Mouse (Mus musculus) telencephalon, adult 2 months (tissue): ENCODE measurements around the gene Lyst.

Experiments used
- DNase-seq: peaks from one replicate; pipeline ENCODE4 v3.0.0-alpha.2; 2011; ENCODE audit warnings: low read depth, low spot score

Gene Lyst

DNA sequence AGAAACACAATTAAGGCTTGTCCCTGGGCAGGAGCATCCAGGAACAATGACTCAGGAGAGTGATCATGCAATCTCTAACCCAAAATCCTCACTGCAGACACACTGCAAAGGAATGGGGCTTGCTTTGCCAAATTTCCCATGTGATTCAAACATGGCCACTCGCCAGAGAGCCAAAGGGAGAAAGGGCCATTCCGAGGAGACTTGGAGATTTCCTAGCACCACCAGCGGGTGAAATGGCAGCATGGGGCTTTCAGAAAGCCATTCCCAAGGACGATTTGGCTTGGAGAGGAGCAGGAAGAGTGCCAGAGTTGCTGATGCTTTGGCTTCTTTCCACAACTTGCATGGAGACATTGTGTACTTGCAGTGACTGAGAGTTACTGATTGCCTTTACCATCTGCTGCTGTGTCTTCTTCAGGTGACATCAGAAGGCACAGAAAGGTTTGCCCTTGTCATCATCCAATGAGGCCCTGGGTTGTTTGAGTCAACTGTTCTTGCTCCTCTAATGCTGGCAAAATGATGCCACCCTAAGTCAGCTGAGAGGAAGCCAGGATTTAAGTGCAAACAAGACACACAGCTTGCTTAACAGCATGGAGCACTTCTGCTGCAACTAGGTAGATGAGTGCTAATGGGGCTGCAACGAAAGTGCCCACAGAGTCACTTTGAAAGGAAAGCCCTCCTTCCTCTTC is 16.5 kb upstream of the Lyst start:
- DNase-seq: no peak

DNA sequence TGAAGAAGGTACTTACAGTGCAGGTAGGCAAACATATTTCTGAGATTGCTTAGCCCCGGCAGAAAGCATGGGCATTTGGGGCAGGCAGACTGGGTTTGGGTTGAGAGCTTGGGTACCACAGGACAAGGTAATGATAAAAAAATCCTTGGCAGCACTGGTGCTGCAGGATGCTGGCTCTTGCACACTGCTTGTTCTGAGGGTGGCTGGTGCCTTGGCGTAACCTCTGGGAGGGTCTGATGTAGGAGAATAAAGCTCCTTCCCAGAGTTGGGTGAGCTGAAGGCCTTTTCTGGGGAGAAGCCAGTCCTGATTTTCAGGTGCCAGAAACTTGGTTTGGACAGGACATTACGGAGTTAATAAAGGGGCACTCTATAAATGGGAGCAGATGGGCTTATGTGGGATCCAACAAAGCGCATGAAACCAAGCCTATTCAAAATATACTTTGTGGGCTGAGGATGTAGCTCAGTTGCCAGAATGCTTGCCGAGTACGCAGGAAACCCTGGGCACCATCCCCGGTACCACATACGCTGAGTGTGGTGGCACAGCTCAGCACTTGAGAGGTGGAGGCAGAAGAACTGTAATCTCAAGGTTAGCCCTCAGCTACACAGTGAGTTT is 15.8 kb upstream of the Lyst start:
- DNase-seq: peak; percentile 78

DNA sequence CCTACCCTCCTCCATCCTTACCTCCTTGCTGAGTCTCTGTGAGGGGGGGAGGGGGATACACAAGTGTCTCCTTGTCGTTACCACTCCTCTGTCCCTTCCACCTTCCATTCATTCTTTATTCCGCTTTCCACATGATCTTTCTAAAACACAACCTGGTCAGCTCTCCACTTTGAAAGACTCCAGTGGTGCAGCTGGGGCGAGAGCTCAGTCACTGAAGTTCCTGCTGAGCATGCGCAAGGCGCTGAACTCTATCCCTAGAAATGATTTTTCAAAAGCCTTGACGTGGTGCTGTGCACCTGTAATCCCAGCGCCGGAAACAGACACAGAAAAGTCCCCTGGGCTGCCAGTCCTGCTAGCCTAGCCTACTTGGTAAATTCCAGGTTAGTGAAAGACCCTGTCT is 15.1 kb upstream of the Lyst start:
- DNase-seq: no peak

DNA sequence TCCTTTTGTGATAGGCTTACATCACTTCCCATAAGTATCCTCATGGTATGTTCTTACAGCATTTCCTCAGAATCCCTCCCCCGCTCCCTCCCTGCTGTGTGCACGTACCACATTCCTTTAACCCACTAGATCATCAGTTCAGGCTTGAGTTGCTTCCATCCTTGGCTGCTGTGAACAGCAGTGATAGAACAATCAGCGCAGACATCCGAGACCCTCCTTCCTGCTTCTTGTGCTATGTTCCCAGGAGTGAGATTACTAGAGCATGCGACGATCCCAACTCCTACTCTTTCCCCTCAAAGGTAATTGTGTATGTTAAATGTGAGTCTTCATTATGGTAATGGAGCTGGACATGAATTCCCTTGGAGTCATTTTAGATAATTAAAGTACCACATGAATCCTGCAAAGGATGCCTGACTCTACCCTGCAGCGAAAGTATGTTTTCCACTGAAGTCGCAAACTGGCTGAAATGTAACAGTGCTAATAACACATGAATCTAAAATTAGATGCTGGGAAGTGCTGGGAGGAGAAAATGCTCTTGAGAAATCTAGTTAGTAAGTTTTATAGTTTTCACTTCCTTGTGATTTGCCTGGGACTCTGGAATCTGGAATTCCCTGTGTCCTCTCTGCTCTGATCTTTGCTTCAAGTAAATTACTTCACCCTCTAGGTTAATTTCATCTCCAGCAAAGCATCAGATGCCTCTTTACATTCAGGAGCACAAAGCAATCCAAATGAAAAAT is 13.6 kb upstream of the Lyst start:
- no peak for DNase-seq

DNA sequence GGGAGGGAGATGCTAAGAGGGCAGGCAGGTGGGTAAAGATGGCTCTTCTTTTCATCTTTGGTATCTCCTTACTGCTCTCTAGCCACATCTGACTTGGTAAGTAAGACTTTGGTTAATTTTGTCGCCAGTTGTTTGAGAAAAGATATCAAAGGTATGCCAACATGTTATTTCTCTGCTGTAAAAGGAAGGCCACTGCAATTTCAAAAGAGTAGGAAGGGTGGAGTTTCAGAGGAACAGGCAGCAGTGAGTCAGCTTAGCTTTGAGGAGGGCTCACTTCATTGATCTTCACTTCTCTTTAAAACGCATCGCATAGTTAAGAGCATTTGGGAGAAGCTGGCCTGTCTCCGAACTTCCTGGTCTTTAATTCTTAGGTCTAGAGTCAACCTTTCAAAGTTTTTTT is 8.2 kb upstream of the Lyst start:
- DNase-seq: no peak

DNA sequence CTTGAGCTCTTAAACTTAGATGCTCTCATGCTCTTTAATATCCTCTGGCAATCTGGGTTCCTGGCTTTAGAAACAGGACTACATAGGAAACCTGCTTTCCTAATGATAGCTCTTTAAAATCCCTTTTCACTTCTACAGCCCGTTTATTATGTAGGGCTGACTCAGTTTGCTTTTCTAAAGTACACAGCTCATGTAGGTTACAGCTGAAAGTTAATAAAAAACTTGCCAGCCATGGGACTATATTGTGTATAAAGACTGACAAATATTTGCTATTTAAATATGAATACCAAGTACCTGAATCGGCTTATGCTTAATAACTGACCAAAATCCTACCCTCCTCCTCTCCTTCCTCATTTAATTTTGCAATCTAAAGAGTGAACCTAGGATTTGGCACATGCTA is 6.7 kb upstream of the Lyst start:
- DNase-seq: no peak

DNA sequence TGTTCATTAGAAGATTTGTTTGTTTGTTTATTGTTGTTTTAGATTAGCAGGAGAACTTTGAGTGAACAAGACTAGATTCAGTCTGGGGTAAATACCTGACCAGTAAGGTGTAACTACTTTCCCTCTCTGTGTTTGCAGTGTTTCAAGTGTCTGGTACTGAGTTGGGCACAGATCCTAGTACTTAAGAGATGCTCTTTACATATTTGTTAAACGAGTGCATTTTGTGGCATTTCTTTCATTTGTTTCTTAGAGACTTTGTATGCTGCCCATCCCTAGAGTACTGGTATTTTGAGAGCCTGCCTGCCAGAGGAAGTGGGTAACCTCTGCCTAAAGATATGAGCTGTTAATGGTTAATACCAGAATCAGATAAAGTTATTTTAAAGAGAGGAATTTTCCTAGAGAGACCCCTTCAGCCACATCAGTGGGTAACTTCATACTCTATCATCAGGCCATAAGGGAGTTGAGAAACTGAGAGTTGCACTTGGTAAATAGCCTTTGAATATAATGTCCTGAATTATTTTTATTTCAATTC is 2.5 kb upstream of the Lyst start:
- no peak for DNase-seq

DNA sequence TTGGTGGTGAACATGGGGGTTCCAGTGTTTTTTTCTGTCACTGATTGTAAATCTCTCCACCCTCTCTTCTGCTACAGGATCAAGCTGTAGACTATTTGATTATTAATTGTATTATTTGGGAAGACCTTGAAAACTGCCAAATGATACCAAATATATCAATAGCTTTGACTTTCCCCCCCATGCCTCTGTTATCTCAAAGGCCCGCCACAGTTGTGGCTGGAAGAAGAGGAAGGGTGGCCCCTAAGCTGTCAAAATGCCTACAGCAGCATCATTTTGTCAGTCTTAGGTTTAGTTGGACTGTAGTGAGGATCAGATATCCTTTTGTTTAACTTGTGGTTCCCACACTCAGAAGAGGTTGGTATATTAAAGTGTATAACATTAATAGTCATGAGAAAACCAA is 1.7 kb upstream of the Lyst start:
- DNase-seq: no peak

DNA sequence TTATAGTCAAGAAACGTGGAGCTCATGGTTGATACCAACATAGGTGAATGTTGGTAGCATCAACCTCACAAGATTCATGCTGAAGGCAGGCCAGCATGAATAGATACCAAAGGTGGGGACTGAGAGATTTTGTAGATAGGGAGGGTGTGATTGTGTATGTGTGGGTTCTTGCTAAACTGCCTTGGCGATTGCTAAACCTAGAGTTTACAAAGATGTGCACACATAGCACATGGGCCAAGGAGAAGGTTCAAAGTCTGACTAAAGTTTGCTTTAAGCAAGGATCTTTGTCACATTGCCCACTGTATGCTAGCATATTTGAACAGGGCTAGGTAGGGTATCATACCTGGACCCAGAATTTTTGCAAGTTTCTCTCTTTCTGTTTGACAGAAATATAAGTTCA is 1.2 kb upstream of the Lyst start:
- DNase-seq: no peak

DNA sequence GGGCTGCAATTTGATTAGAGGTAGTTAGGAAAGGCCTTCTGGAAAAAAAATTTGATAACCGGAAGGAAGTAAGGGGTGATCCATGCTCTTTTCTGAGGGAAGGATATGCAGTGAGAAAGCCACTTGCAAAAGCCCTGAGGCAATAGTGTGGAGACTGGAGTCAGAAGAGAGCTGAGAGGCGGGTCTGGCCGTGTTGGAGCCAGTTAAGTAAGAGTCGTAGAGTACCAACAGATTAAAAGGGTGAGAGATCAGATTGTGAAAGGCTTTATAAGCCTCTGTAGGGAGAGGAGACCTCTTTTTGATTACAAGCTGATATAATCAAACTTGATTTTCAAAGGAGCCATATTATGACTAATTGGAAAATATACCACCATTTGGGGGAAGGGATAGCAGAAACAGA is 1.7 kb downstream of the Lyst start:
- no peak for DNase-seq

DNA sequence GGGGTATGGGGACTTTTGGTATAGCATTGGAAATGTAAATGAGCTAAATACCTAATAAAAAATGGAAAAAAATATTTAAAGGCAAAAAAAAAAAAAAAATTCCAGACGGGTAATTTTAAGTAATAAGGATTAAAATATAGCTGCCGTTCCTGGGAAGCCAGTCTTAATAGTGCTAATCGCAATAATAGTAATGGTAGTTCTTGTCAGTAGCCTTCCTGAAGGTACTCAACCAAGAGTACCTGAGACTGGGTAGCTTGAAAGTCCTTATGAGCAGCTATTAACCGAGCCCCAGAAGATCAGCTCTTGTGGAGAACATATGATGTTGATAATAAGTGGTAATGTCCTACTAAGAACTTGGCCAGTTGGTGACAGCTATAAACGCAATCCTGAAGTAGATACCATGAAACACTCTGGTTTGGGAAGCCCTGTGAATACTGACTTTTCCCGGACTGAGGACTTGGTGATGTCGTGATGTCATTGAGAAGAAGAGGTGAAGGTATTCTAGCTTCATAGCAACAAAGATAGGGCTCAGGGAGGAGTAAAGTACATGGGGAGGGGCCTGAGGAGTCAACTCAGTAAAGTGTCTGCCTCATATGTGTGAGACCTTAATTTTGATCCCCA is 6.3 kb downstream of the Lyst start:
- DNase-seq: no peak

DNA sequence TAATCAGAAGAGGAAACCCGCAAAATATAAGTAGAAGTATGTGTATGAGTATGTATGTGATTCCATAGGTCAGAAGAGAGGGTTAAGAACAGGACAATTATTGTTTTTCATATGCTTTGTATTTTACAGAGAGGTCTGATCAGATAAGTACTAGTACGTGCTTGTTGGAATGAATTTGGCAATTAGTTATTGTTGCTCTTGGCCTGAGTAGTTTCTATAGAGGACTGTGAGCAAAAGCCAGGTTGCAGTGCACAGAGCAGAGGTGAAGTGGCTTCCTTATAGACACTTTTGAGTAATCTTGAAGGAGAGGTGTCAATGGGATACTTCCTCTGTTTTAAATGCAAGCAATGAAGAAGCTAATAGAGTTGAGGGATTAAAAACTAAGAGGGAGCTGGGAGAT is 7.7 kb downstream of the Lyst start:
- DNase-seq: no peak

DNA sequence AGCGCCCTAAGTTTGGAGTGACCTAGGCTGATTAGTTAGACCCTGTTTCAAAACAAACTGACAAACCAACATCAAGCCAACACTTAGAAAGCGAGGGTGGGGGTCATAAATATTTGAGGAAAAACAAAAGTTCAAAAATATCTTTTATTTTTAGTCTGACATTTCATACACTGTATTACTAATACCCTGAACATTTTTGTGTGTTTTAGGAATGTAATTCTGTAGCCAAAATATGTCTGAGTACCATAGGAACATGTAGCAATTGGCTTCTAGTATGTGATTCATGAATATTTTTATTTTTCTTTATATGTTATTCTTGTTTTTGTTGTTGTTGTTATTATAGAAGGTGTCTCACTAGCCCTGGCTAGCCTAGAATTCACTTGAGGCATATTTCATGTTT is 11.2 kb downstream of the Lyst start:
- no peak for DNase-seq

DNA sequence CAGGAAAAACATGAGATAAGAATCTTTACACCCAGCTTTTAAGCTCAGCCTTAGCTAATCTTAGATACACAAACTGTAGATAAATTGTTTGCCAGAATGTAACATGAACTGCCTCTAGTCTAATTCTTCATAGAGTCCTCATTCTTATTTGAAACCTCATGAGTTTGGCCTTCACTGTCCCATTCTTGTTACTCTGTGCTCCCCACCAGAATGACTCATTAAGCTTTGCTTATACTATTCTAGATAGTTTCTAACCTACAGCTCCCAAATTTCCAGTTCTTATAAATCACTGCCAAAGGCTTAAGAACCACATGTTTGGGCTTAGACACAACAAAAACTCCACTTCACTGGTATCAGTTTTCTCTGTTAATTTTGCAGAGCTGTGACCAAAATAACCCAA is 16.0 kb downstream of the Lyst start:
- DNase-seq: no peak

DNA sequence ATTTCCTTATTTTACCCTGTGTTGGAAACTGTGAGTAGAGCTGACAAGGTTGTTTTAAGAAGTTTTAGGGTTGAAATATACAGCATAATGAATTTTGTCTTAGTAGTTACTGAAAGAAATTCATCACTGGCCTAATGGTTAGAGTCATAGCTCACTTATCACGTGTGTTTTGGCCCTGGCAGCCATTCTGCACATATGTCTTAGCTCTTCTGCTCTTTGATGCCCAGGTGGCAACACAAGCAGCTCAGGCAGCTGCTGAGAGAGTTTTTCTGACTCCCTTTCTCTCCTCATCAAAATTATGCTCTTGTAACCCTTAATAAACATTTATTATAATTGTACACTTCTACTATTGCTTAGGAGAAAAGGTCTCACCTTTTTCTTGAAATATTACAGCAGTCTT is 18.1 kb downstream of the Lyst start:
- DNase-seq: no peak

DNA sequence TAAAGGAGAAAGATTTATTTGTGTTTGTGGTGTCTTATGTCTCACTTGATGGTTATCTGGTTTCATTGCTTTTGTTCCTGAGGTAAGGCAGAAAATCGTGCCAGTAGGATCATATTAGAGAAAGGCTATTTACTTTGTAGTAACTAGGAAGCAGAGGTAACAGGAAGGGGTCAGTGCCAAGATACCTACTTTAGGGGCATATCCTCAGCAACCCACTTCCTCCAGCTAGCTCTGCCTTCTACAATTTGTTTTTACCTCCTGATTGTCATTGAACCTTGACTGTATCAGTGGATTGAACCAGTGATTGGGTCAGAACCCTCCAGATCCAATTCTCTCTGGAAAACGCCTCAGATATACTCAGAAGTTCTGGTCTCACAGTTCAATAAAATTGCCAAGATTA is 19.5 kb downstream of the Lyst start:
- no peak for DNase-seq

DNA sequence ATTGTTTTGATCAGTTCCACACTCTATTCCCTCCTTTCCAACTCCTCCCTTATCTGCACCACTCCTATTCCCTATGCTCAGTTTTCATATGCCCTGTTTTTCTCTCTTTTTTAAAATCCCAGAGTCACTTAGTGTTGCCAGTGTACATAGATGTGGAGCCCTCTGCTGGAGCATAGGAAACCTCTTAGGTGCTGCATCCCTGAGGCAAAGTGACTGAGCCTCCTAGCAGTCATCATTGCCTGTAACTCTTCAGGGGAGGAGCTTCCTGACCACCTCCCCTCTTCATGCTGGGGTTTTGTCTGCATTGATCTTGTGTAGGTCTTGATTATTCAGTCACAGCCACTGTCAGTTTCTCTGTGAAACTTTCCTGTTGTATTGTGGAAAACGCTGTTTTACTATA is 22.7 kb downstream of the Lyst start:
- DNase-seq: peak; percentile 46

DNA sequence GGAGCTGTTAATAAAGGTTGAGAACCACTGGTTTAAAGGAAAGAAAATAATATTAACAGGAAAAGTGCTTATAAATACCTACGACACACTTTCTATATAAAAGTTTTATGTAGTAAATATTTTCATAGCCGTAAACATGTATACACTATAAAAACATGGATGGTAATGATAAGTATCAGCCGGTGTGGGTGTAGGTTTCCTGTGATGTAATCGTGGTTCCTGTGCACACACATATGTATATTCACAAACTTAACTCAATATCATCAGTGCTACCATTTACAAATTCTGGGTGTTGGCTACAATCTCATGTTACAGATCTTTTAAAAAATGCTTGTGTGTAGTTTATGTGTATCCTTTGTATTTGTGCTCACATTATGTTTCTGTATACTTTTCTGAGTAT is 24.0 kb downstream of the Lyst start:
- no peak for DNase-seq

DNA sequence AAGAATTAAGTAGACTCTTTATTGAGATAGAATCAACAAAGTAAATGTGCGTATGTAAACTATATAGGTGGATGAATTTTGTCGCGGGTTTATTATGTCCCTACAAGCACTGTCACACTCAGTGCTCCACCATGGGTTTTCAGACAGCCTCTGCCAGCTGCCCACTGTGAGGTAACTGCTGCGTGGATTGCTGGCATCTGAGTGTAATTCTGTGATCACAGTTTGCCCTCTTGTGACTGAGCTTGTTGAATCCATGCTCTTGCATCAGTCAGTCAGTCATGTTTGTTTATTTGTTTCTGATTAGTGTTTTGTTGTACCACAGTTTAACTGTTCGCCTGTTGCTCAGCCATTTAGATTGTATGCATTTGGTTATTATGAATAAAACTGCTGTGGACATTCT is 31.3 kb downstream of the Lyst start:
- no peak for DNase-seq

DNA sequence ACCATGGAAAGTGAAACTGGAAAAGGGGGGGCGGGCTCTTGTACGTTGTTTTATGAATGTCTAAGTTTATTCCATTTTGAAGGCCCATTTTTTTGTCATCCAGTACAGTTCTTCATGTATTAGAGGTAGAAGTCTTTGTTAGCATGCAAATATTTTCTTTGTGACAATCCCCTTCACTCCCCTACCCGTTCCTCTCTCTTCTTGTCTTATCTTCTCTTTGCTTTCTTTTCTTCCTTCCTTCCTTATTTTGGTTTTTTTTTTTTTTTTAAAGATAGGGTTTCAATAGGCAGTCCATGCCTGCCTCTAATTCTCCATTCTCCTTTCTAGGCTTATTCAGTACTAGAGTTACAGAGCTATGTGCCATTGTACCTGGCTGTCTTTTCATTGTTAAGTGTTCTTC is 32.4 kb downstream of the Lyst start:
- DNase-seq: no peak

DNA sequence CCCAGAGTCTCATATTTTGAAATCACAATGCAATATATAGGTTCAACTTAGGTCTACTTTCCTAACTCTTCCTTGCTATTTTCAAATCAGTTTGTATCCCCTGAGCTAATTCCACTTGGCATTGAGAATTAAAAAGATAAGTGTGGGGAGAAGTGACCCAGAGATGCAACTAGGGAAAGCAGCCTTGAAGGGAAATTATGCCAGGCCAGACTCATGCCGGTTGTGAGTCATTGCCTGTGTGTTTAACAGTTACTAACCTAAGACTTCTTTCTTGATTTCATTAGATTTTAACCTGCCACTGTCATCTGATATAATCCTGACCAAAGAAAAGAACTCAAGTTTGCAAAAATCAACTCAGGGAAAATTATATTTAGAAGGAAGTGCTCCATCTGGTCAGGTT is 43.5 kb downstream of the Lyst start:
- DNase-seq: no peak

DNA sequence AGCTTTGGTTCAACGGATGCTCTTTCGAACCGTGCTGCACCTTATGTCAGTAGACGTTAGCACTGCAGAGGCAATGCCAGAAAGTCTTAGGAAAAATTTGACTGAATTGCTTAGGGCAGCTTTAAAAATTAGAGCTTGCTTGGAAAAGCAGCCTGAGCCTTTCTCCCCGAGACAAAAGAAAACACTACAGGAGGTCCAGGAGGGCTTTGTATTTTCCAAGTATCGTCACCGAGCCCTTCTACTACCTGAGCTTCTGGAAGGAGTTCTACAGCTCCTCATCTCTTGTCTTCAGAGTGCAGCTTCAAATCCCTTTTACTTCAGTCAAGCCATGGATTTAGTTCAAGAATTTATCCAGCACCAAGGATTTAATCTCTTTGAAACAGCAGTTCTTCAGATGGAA is 44.5 kb downstream of the Lyst start:
- no peak for DNase-seq

DNA sequence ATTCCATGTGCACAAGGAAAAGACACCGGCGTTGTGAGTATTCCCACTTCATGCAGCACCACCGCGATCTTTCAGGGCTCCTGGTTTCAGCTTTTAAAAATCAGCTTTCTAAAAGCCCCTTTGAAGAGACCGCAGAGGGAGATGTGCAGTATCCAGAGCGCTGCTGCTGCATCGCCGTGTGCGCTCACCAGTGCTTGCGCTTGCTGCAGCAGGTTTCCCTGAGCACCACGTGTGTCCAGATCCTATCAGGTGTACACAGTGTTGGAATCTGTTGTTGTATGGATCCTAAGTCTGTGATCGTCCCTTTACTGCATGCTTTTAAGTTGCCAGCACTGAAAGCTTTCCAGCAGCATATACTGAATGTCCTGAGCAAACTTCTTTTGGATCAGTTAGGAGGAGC is 45.0 kb downstream of the Lyst start:
- DNase-seq: no peak
